ENCODE assay signal across 20 mouse cellular contexts in the genomic region with DNA sequence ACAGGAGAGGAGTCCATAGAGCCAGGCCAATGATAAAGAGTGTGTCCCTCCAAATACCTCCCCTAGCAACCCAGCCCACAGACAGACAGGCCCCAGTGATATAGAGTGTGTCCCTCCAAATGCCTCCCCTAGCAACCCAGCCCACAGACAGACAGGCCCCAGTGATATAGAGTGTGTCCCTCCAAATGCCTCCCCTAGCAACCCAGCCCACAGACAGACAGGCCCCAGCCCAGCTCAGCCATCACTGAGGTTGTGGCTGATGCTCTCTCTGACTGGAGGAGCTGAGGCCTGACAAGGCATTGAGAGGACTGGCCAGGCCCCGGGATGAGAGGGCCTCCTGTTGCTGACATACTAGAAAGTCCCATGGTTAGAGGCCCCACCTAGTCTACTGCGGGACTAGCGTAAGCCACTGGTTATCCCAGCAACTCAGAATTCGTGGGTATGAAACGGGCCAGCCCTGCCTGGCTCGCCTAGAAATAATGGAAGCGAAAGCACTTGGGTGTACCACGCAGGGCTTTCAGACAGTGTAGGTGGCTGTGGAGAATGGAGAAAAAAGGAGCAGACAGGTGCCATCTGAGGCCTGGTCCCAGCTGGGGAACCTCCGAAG. TPM values are rescaled to one million over a fixed set of nuclear protein-coding genes. Genes with fewer than 3 reads are reported as not detected.
DNase-seq lines count a peak whose midpoint lies in the region; ATAC-seq lines count a peak whose summit lies in the region.
"Had no signal": no experiment of that assay in that cellular context is flagged by ENCODE, and none has a peak within 500 bp of the region (broad histone marks: within the 10 kb centered on the region; RNA-seq: fewer than 3 reads in every experiment).

No protein-coding gene starts in this region.

- peaks cover 51% of the 10 kb centered on the region for H3K27me3 ChIP-seq in intestine, embryonic 14.5 days (replicated peaks; ENCODE audit: control insufficient read depth, insufficient read depth, low read length)
- H3K27me3 ChIP-seq in intestine, embryonic 16.5 days (replicated peaks; ENCODE audit: control insufficient read depth, insufficient read depth, low read length): peaks cover 48% of the 10 kb centered on the region

- no peak for ATAC-seq in intestine, embryonic 14.5 days (replicated peaks; ENCODE audit: low FRiP score, low TSS enrichment, low read depth)
- ATAC-seq in intestine, embryonic 16.5 days: no peak
- peak; percentile 33 for ATAC-seq in activated CD4-positive, CD25-positive, alpha-beta regulatory T cell, adult 4 months
- peak; percentile 61; the same call in 1 of the 2 replicates for ATAC-seq in monocyte, adult 5-6 weeks (replicated peaks; ENCODE audit: insufficient number of reproducible peaks, low FRiP score, low TSS enrichment, poor library complexity, severe bottlenecking)
- ATAC-seq: forebrain, embryonic 16.5 days; hindbrain, embryonic 16.5 days had no signal

- 79% methylated on average over 9 of the region's 9 CpGs for WGBS in intestine, embryonic 14.5 days
- WGBS in intestine, embryonic 16.5 days: 80% methylated on average over 9 of the region's 9 CpGs

- no peak overlapping the region for H3K4me3 ChIP-seq in intestine, embryonic 14.5 days (ENCODE audit: low read depth, low read length)
- no peak overlapping the region for H3K4me3 ChIP-seq in intestine, embryonic 16.5 days (ENCODE audit: low read length)
- H3K4me3 ChIP-seq: heart, embryonic 10.5 days; hindbrain, embryonic 12.5 days had no signal

- H3K9ac ChIP-seq in intestine, embryonic 14.5 days (ENCODE audit: low read length): no peak overlapping the region
- no peak overlapping the region for H3K9ac ChIP-seq in intestine, embryonic 16.5 days (ENCODE audit: low read depth, low read length)
- H3K9ac ChIP-seq: hindbrain, embryonic 12.5 days had no signal

- H3K36me3 ChIP-seq in intestine, embryonic 14.5 days (ENCODE audit: control insufficient read depth, insufficient read depth, low read length): no peaks in the 10 kb centered on the region
- H3K36me3 ChIP-seq in intestine, embryonic 16.5 days (ENCODE audit: control insufficient read depth, insufficient read depth, low read length): no peaks in the 10 kb centered on the region
- H3K36me3 ChIP-seq: heart, embryonic 10.5 days; hindbrain, embryonic 12.5 days had no signal

- H3K4me1 ChIP-seq in intestine, embryonic 14.5 days (replicated peaks; ENCODE audit: control insufficient read depth, insufficient read depth, low read length): peaks cover 9% of the 10 kb centered on the region
- peaks cover 13% of the 10 kb centered on the region for H3K4me1 ChIP-seq in intestine, embryonic 16.5 days (ENCODE audit: control insufficient read depth, insufficient read depth, low read length)

- H3K27ac ChIP-seq in intestine, embryonic 14.5 days (ENCODE audit: low read depth): no peak overlapping the region
- no peak overlapping the region for H3K27ac ChIP-seq in intestine, embryonic 16.5 days (ENCODE audit: low read length)
- H3K27ac ChIP-seq: heart, embryonic 10.5 days; hindbrain, embryonic 12.5 days had no signal

- H3K9me3 ChIP-seq in intestine, embryonic 14.5 days (ENCODE audit: control insufficient read depth, low read length): no peaks in the 10 kb centered on the region
- no peaks in the 10 kb centered on the region for H3K9me3 ChIP-seq in intestine, embryonic 16.5 days (ENCODE audit: control insufficient read depth, low read length)
- H3K9me3 ChIP-seq: heart, embryonic 10.5 days; hindbrain, embryonic 12.5 days had no signal

- no peak overlapping the region for H3K4me2 ChIP-seq in intestine, embryonic 14.5 days (ENCODE audit: low read length)
- H3K4me2 ChIP-seq in intestine, embryonic 16.5 days (ENCODE audit: low read depth, low read length): no peak overlapping the region
- H3K4me2 ChIP-seq: hindbrain, embryonic 12.5 days had no signal

- peak; percentile 50 for DNase-seq in intestine, embryonic 14.5 days (ENCODE audit: low spot score)
- no peak for DNase-seq in neural tube, embryonic 10.5 days (ENCODE audit: extremely low spot score, low spot score)
- no peak for DNase-seq in lung, postnatal 25 days (ENCODE audit: low spot score)
- no peak for DNase-seq in cerebellum, postnatal 10 days
- DNase-seq: adrenal gland, postnatal 10 days; cerebellum, adult 11-12 months; cerebellum, adult 9-11 months; gastrocnemius, postnatal 10 days; heart, adult 18-20 months; heart, postnatal 10 days; heart, postnatal 4 days had no signal

RNA-seq across cellular contexts. Expression of gene Tbx21, which starts 2.5 kb away (rescaled TPM):
- polyA plus RNA-seq in intestine, embryonic 14.5 days (2014; fragmentation: Nextera tagmentation; extraction: Ambion mirVana): 0.07 TPM in 1 of 2 replicates, not detected in the other
- polyA plus RNA-seq in intestine, embryonic 16.5 days (2015; fragmentation: Nextera tagmentation; extraction: Ambion mirVana): 0.17 and 0.27 TPM in 2 replicates
- 1 to 10 TPM; 4.5 to 5.6 TPM for polyA plus RNA-seq in activated CD4-positive, CD25-positive, alpha-beta regulatory T cell, adult 4 months (2017; shearing (Covaris generic))
- 25.3 to 119 TPM (median 30.9 TPM) in 3 replicates for total RNA-seq in monocyte, adult 5-6 weeks (2017)
- total RNA-seq: heart, postnatal 10 days; heart, postnatal 4 days had no signal
- polyA plus RNA-seq: C2C12; embryonic facial prominence, embryonic 11.5 days had no signal

RNA-seq across cellular contexts. Expression of gene Tbkbp1, which starts 38.7 kb away (rescaled TPM):
- polyA plus RNA-seq in intestine, embryonic 14.5 days (2014; fragmentation: Nextera tagmentation; extraction: Ambion mirVana): 3.2 and 3.9 TPM in 2 replicates
- polyA plus RNA-seq in intestine, embryonic 16.5 days (2015; fragmentation: Nextera tagmentation; extraction: Ambion mirVana): 2.0 TPM in 2 replicates
- under 1 TPM in 1 of 2 experiments, not detected in 1; 0.37 TPM for polyA plus RNA-seq in activated CD4-positive, CD25-positive, alpha-beta regulatory T cell, adult 4 months (2017; shearing (Covaris generic))
- total RNA-seq in monocyte, adult 5-6 weeks (2017): 23.2 to 34.3 TPM (median 24.7 TPM) in 3 replicates

Comparison
In these comparisons a context has a peak if more than half of its experiments do, and no peak if none do; other contexts are left out.
1. ATAC-seq: peak in activated CD4-positive, CD25-positive, alpha-beta regulatory T cell, adult 4 months (single experiment) and monocyte, adult 5-6 weeks (single experiment); none in intestine, embryonic 14.5 days (single experiment) and intestine, embryonic 16.5 days (single experiment).